Mouse (Mus musculus) gonadal fat pad, adult 2 months (tissue): ENCODE results near the gene Atp5c1. TPM values are rescaled to one million over a fixed set of nuclear protein-coding genes. Genes with fewer than 3 reads are reported as not detected.

Experiments used
- DNase-seq: peaks from one replicate; pipeline ENCODE4 v3.0.0-alpha.2; 2012; ENCODE audit warnings: low read depth
- polyA plus RNA-seq: library from polyadenylated mRNA; depleted of rRNA; stranded (reverse); fragments of >200 nt; gene quantifications from 2 replicates; pipeline ENCODE4 v1.2.3, GENCODE M21; 2012; rRNA removed

Atp5c1 gene
- 309 and 387 TPM in 2 replicates for polyA plus RNA-seq

GRCm38 (mm10) chr2:10080310-10081010 is at the start of gene Atp5c1, which contains the start of gene Kin:
TSS of gene Atp5c1 (minus strand) at chr2:10080510.
TSS of gene Kin (plus strand) at chr2:10080593.
- no peak for DNase-seq

- no peak for DNase-seq
These were observed 48.3 kb upstream of the Atp5c1 start for GRCm38 (mm10) chr2:10128571-10128970.

GRCm38 (mm10) chr2:10127471-10127870 is 47.2 kb upstream of the Atp5c1 start:
- DNase-seq = peak; percentile 41

- DNase-seq = no peak
These were observed 45.8 kb upstream of the Atp5c1 start for GRCm38 (mm10) chr2:10126122-10126521.

GRCm38 (mm10) chr2:10121826-10122225 is 41.5 kb upstream of the Atp5c1 start:
- no peak for DNase-seq

GRCm38 (mm10) chr2:10119276-10119675 is 39.0 kb upstream of the Atp5c1 start:
- no peak for DNase-seq

- DNase-seq = no peak
These were observed 38.4 kb upstream of the Atp5c1 start for GRCm38 (mm10) chr2:10118751-10119150.

- DNase-seq = no peak
These were observed 28.4 kb upstream of the Atp5c1 start for GRCm38 (mm10) chr2:10108535-10109189.

GRCm38 (mm10) chr2:10101180-10101579 is 20.9 kb upstream of the Atp5c1 start:
- no peak for DNase-seq

GRCm38 (mm10) chr2:10100471-10100870 is 20.2 kb upstream of the Atp5c1 start:
- no peak for DNase-seq

- no peak for DNase-seq
These were observed 18.4 kb upstream of the Atp5c1 start for GRCm38 (mm10) chr2:10098598-10099215.

- no peak for DNase-seq
These were observed 14.2 kb upstream of the Atp5c1 start for GRCm38 (mm10) chr2:10094327-10095100.

- no peak for DNase-seq
These were observed 7.0 kb upstream of the Atp5c1 start for GRCm38 (mm10) chr2:10087256-10087850.

- DNase-seq = no peak
These were observed 2.4 kb upstream of the Atp5c1 start for GRCm38 (mm10) chr2:10082737-10083136.

- no peak for DNase-seq
These were observed 1.3 kb upstream of the Atp5c1 start for GRCm38 (mm10) chr2:10081453-10082080.

- no peak for DNase-seq
These were observed 483 bp downstream of the Atp5c1 start for GRCm38 (mm10) chr2:10079745-10080309.

- no peak for DNase-seq
These were observed 3.6 kb downstream of the Atp5c1 start for GRCm38 (mm10) chr2:10076675-10077074.

- DNase-seq = no peak
These were observed 5.8 kb downstream of the Atp5c1 start for GRCm38 (mm10) chr2:10074470-10074869.

- no peak for DNase-seq
These were observed 8.6 kb downstream of the Atp5c1 start for GRCm38 (mm10) chr2:10071751-10072150.

GRCm38 (mm10) chr2:10058836-10059235 is 21.5 kb downstream of the Atp5c1 start:
- DNase-seq = no peak

GRCm38 (mm10) chr2:10051996-10052395 is 28.3 kb downstream of the Atp5c1 start:
- DNase-seq = no peak
